Mouse (Mus musculus): ENCODE results near the gene Kif28. TPM values are rescaled to one million over a fixed set of nuclear protein-coding genes. Genes with fewer than 3 reads are reported as not detected.
"Not testable (repeated sequence)": the region's sequence is repeated elsewhere in the genome, so short reads cannot be mapped to it uniquely, and the experiment has no call there.

Kif28 gene
- polyA plus RNA-seq, 1 experiment: 0.04 TPM

- no peak for TF ChIP-seq CTCF (IDR thresholded peaks at IDR 0.05; ENCODE audit: insufficient read depth, low read length)
- TF ChIP-seq POLR2A (IDR thresholded peaks at IDR 0.05; ENCODE audit: borderline replicate concordance, extremely low read depth, low read depth, low read length): no peak
- DNase-seq: no peak
- Histone ChIP-seq H3K4me3 (replicated peaks; ENCODE audit: extremely low read depth, low read depth, low read length) (no peak overlapping the region), H3K4me1 (ENCODE audit: control insufficient read depth, insufficient read depth, low read length) (no peaks in the 10 kb centered on the region)
- WGBS: 81% methylated on average over 5 of the region's 5 CpGs
Measured at GRCm38 (mm10) chr1:179686781-179687180, 58.3 kb downstream of the Kif28 start.

- no peak for TF ChIP-seq POLR2A (IDR thresholded peaks at IDR 0.05; ENCODE audit: borderline replicate concordance, extremely low read depth, low read depth, low read length)
- no peak for TF ChIP-seq CTCF (IDR thresholded peaks at IDR 0.05; ENCODE audit: insufficient read depth, low read length)
- 84% methylated on average over 6 of the region's 6 CpGs for WGBS
- Histone ChIP-seq H3K4me3 (replicated peaks; ENCODE audit: extremely low read depth, low read depth, low read length) (no peak overlapping the region), H3K4me1 (ENCODE audit: control insufficient read depth, insufficient read depth, low read length) (no peaks in the 10 kb centered on the region)
- no peak for DNase-seq
Measured at GRCm38 (mm10) chr1:179686348-179686747, 58.7 kb downstream of the Kif28 start.

- 75% methylated on average over 10 of the region's 10 CpGs for WGBS
Measured at GRCm38 (mm10) chr1:179682753-179683152, 62.3 kb downstream of the Kif28 start.

GRCm38 (mm10) chr1:179679326-179679725 is 65.7 kb downstream of the Kif28 start:
- no peak for DNase-seq
- 89% methylated on average over 4 of the region's 4 CpGs for WGBS
- TF ChIP-seq POLR2A (IDR thresholded peaks at IDR 0.05; ENCODE audit: borderline replicate concordance, extremely low read depth, low read depth, low read length) (no peak), CTCF (IDR thresholded peaks at IDR 0.05; ENCODE audit: insufficient read depth, low read length) (no peak)
- no peak overlapping the region for H3K4me3 ChIP-seq (replicated peaks; ENCODE audit: extremely low read depth, low read depth, low read length)
- no peaks in the 10 kb centered on the region for H3K4me1 ChIP-seq (ENCODE audit: control insufficient read depth, insufficient read depth, low read length)

More at GRCm38 (mm10) chr1:179682753-179683152, 62.3 kb downstream of the Kif28 start:
- not testable (repeated sequence) for DNase-seq; H3K4me1 ChIP-seq (ENCODE audit: control insufficient read depth, insufficient read depth, low read length); H3K4me3 ChIP-seq (replicated peaks; ENCODE audit: extremely low read depth, low read depth, low read length)

- 94% methylated on average over 2 of the region's 2 CpGs for WGBS
- no peaks in the 10 kb centered on the region for H3K4me1 ChIP-seq (ENCODE audit: control insufficient read depth, insufficient read depth, low read length)
- no peak for DNase-seq
- no peak for TF ChIP-seq POLR2A (IDR thresholded peaks at IDR 0.05; ENCODE audit: borderline replicate concordance, extremely low read depth, low read depth, low read length)
- TF ChIP-seq CTCF (IDR thresholded peaks at IDR 0.05; ENCODE audit: insufficient read depth, low read length): no peak
- no peak overlapping the region for H3K4me3 ChIP-seq (replicated peaks; ENCODE audit: extremely low read depth, low read depth, low read length)
Measured at GRCm38 (mm10) chr1:179677031-179677430, 68.0 kb downstream of the Kif28 start.

- WGBS: 94% methylated on average over 3 of the region's 3 CpGs
- H3K4me3 ChIP-seq (replicated peaks; ENCODE audit: extremely low read depth, low read depth, low read length): no peak overlapping the region
- no peak for DNase-seq
- no peaks in the 10 kb centered on the region for H3K4me1 ChIP-seq (ENCODE audit: control insufficient read depth, insufficient read depth, low read length)
- no peak for TF ChIP-seq POLR2A (IDR thresholded peaks at IDR 0.05; ENCODE audit: borderline replicate concordance, extremely low read depth, low read depth, low read length)
- TF ChIP-seq CTCF (IDR thresholded peaks at IDR 0.05; ENCODE audit: insufficient read depth, low read length): no peak
Measured at GRCm38 (mm10) chr1:179674355-179674754, 70.7 kb downstream of the Kif28 start.

GRCm38 (mm10) chr1:179668836-179669537 is 76.1 kb downstream of the Kif28 start:
- 24% methylated on average over 12 of the region's 12 CpGs for WGBS
- no peak for TF ChIP-seq CTCF (IDR thresholded peaks at IDR 0.05; ENCODE audit: insufficient read depth, low read length)
- no peak for TF ChIP-seq POLR2A (IDR thresholded peaks at IDR 0.05; ENCODE audit: borderline replicate concordance, extremely low read depth, low read depth, low read length)
- H3K4me1 ChIP-seq (ENCODE audit: control insufficient read depth, insufficient read depth, low read length): 0 out of 2 replicates have a peak, but pooled peaks cover 2% of the 10 kb centered on the region
- peak overlapping the region; percentile 71 for H3K4me3 ChIP-seq (replicated peaks; ENCODE audit: extremely low read depth, low read depth, low read length)
- no peak for DNase-seq

- H3K4me3 ChIP-seq (replicated peaks; ENCODE audit: extremely low read depth, low read depth, low read length): peak within 1 kb of the TSS; percentile 71
- 0 out of 2 replicates have a peak, but pooled peaks cover 2% of the 10 kb centered on the region for H3K4me1 ChIP-seq (ENCODE audit: control insufficient read depth, insufficient read depth, low read length)
- under 1% methylated on average over 84 of the region's 84 CpGs for WGBS
- TF ChIP-seq POLR2A (IDR thresholded peaks at IDR 0.05; ENCODE audit: borderline replicate concordance, extremely low read depth, low read depth, low read length) (no peak), CTCF (IDR thresholded peaks at IDR 0.05; ENCODE audit: insufficient read depth, low read length) (no peak)
- peak; percentile 82 for DNase-seq
Measured at GRCm38 (mm10) chr1:179668013-179668805, 76.9 kb downstream of the Kif28 start, which contains the start of gene Sccpdh. Gene Sccpdh (plus strand): TSS chr1:179668210.

GRCm38 (mm10) chr1:179667450-179667849 is 77.6 kb downstream of the Kif28 start:
- WGBS: 17% methylated on average over 7 of the region's 7 CpGs
- TF ChIP-seq POLR2A (IDR thresholded peaks at IDR 0.05; ENCODE audit: borderline replicate concordance, extremely low read depth, low read depth, low read length): no peak
- TF ChIP-seq CTCF (IDR thresholded peaks at IDR 0.05; ENCODE audit: insufficient read depth, low read length): no peak
- no peak for DNase-seq
- H3K4me3 ChIP-seq (replicated peaks; ENCODE audit: extremely low read depth, low read depth, low read length): peak overlapping the region; percentile 71
- H3K4me1 ChIP-seq (ENCODE audit: control insufficient read depth, insufficient read depth, low read length): 0 out of 2 replicates have a peak, but pooled peaks cover 2% of the 10 kb centered on the region
